Mouse (Mus musculus): Measurements from ENCODE around the gene Slc17a4. TPM values are rescaled to one million over a fixed set of nuclear protein-coding genes. Genes with fewer than 3 reads are reported as not detected.

The Slc17a4 gene
- total and polyA plus RNA-seq, 3 experiments = 0.54 TPM; not detected in 2

DNA sequence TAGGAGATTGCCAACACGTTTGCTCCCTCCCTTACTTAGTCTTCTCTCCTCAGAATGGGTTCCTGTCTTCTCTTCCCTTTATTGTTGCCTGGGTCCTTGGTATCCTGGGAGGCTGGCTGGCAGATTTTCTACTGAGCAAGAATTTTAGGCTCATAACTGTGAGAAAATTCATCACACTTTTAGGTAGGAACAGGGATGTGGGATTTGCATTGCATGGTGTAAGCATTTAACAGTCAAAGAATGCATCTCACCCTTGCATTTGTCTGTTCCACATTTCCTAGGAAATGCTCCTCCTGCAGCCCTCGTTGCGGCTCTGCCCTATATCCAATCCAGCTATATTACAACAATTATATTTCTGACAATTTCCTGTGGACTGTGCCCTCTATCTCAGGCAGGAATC, 58.4 kb downstream of the Slc17a4 start:
- Histone ChIP-seq H3K4me3 (ENCODE audit: control insufficient read depth in 1 of 2, insufficient read depth in 1 of 2, low read depth in 2 of 2, low read length in 2 of 2) (no peak overlapping the region), H3K9me3 (replicated peaks; ENCODE audit: insufficient read depth, low read length) (no peaks in the 10 kb centered on the region), H3K4me1 (ENCODE audit: control insufficient read depth in 1 of 2, insufficient read depth in 2 of 2, low read length in 2 of 2) (peaks cover 0 to 6% of the 10 kb centered on the region in 2 experiments; a peak in 1 of 4 replicates), H3K9ac (ENCODE audit: control insufficient read depth, low read depth, low read length, poor library complexity, severe bottlenecking) (no peak overlapping the region), H3K36me3 (ENCODE audit: control insufficient read depth in 1 of 2, insufficient read depth in 2 of 2, low read length in 2 of 2) (peaks cover 0 to 1% of the 10 kb centered on the region in 2 experiments; a peak in 1 of 4 replicates), H3K27ac (ENCODE audit: control insufficient read depth, low read depth, low read length) (no peak overlapping the region), H3K27me3 (ENCODE audit: control insufficient read depth in 1 of 2, insufficient read depth in 2 of 2, low read length in 2 of 2) (peaks cover 5 to 17% of the 10 kb centered on the region in 2 experiments), H3K79me2 (ENCODE audit: control insufficient read depth, insufficient read depth, low read length, poor library complexity) (no peaks in the 10 kb centered on the region)
- no peak for DNase-seq (ENCODE audit: low read depth, low spot score)
- TF ChIP-seq BHLHE40 (IDR thresholded peaks at IDR 0.05; ENCODE audit: borderline replicate concordance, low read depth, low read length) = no peak
- TF ChIP-seq MAZ (IDR thresholded peaks at IDR 0.05; ENCODE audit: low read depth, low read length) = no peak
- TF ChIP-seq JUND (IDR thresholded peaks at IDR 0.05; ENCODE audit: low read depth, low read length) = no peak
- no peak for TF ChIP-seq POLR2AphosphoS5 (IDR thresholded peaks at IDR 0.05; ENCODE audit: borderline replicate concordance, low read depth, low read length)
- no peak for TF ChIP-seq ZNF384 (IDR thresholded peaks at IDR 0.05; ENCODE audit: low read depth, low read length)
- no peak for TF ChIP-seq NRF1 (IDR thresholded peaks at IDR 0.05; ENCODE audit: insufficient read depth, low read depth, low read length, poor library complexity, severe bottlenecking)
- TF ChIP-seq TAL1 (IDR thresholded peaks at IDR 0.05; ENCODE audit: low read length) = no peak
- no peak for TF ChIP-seq EP300 (IDR thresholded peaks at IDR 0.05; ENCODE audit: low read depth in 1 of 2, low read length in 2 of 2)
- TF ChIP-seq SMC3 (IDR thresholded peaks at IDR 0.05; ENCODE audit: low read depth, low read length) = no peak
- TF ChIP-seq GATA1 (IDR thresholded peaks at IDR 0.05; ENCODE audit: low read depth, low read length) = no peak
- no peak for TF ChIP-seq UBTF (IDR thresholded peaks at IDR 0.05; ENCODE audit: borderline replicate concordance, insufficient read depth, low read depth, low read length)
- no peak for TF ChIP-seq USF2 (IDR thresholded peaks at IDR 0.05; ENCODE audit: borderline replicate concordance in 1 of 2, insufficient read depth in 1 of 2, low read depth in 1 of 2, low read length in 2 of 2)
- no peak for TF ChIP-seq ZC3H11A (IDR thresholded peaks at IDR 0.05; ENCODE audit: low read depth, low read length)
- TF ChIP-seq TCF12 (IDR thresholded peaks at IDR 0.05; ENCODE audit: low read depth, low read length) = no peak
- TF ChIP-seq MEF2A (IDR thresholded peaks at IDR 0.05; ENCODE audit: extremely low read depth, insufficient replicate concordance, low read depth, low read length, poor library complexity, severe bottlenecking) = no peak
- TF ChIP-seq MYC (IDR thresholded peaks at IDR 0.05; ENCODE audit: low read depth, low read length) = no peak

DNA sequence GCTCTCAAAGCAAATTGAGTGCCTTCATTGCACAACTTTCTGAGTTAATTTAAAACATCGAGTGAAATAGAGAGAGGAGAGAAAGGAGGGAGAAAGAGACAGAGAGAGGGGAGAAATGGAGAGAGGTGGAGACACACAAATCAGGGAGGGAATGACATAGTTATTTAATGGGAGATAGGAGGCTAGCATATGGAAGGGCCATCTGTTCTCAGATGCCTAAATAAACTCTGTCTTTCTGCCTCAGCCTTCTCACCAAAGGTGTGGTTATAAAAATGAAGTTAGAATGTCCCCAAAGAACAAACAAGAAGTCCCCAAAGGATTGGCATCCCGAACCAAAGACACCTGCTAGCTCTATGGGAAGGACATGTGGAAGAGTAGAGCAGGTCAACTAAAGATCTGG, 65.5 kb downstream of the Slc17a4 start:
- H3K9ac ChIP-seq (ENCODE audit: control insufficient read depth, low read depth, low read length, poor library complexity, severe bottlenecking) = no peak overlapping the region
- no peaks in the 10 kb centered on the region for H3K9me3 ChIP-seq (replicated peaks; ENCODE audit: insufficient read depth, low read length)
- H3K79me2 ChIP-seq (ENCODE audit: control insufficient read depth, insufficient read depth, low read length, poor library complexity) = no peaks in the 10 kb centered on the region
- H3K27ac ChIP-seq (ENCODE audit: control insufficient read depth, low read depth, low read length) = no peak overlapping the region
- TF ChIP-seq USF2 (IDR thresholded peaks at IDR 0.05; ENCODE audit: borderline replicate concordance in 1 of 2, insufficient read depth in 1 of 2, low read depth in 1 of 2, low read length in 2 of 2) (no peak), NELFE (IDR thresholded peaks at IDR 0.05; ENCODE audit: low read depth, low read length) (no peak), MAZ (IDR thresholded peaks at IDR 0.05; ENCODE audit: low read depth, low read length) (no peak), ETS1 (IDR thresholded peaks at IDR 0.05; ENCODE audit: low read depth, low read length) (no peak), JUND (IDR thresholded peaks at IDR 0.05; ENCODE audit: low read depth, low read length) (no peak), MAX (IDR thresholded peaks at IDR 0.05; ENCODE audit: low read length) (no peak), HCFC1 (IDR thresholded peaks at IDR 0.05; ENCODE audit: low read depth, low read length) (no peak), MEF2A (IDR thresholded peaks at IDR 0.05; ENCODE audit: extremely low read depth, insufficient replicate concordance, low read depth, low read length, poor library complexity, severe bottlenecking) (no peak), CHD1 (IDR thresholded peaks at IDR 0.05; ENCODE audit: low read depth, low read length) (no peak), MXI1 (IDR thresholded peaks at IDR 0.05; ENCODE audit: low read depth, low read length) (no peak), ZMIZ1 (IDR thresholded peaks at IDR 0.05; ENCODE audit: low read depth, low read length) (no peak), MYC (IDR thresholded peaks at IDR 0.05; ENCODE audit: low read depth, low read length) (no peak), GATA1 (IDR thresholded peaks at IDR 0.05; ENCODE audit: low read depth, low read length) (no peak), TCF12 (IDR thresholded peaks at IDR 0.05; ENCODE audit: low read depth, low read length) (no peak), TAL1 (IDR thresholded peaks at IDR 0.05; ENCODE audit: low read length) (no peak)
- no peak for DNase-seq (ENCODE audit: low read depth, low spot score)
- peaks cover 0 to 12% of the 10 kb centered on the region in 2 experiments; a peak in 2 of 4 replicates for H3K27me3 ChIP-seq (ENCODE audit: control insufficient read depth in 1 of 2, insufficient read depth in 2 of 2, low read length in 2 of 2)
- H3K36me3 ChIP-seq (ENCODE audit: control insufficient read depth in 1 of 2, insufficient read depth in 2 of 2, low read length in 2 of 2) = no peaks in the 10 kb centered on the region
- no peak overlapping the region for H3K4me3 ChIP-seq (ENCODE audit: control insufficient read depth in 1 of 2, insufficient read depth in 1 of 2, low read depth in 2 of 2, low read length in 2 of 2)
- H3K4me1 ChIP-seq (ENCODE audit: control insufficient read depth in 1 of 2, insufficient read depth in 2 of 2, low read length in 2 of 2) = no peaks in the 10 kb centered on the region

Measured in MEL (cell line).